Mouse (Mus musculus): ENCODE measurements around the gene Tm6sf1.

The Tm6sf1 gene

GRCm38 (mm10) chr7:81850171-81850570, 8.6 kb upstream of the Tm6sf1 start:
- no peak for DNase-seq (ENCODE audit: low spot score in 2 of 2)

- DNase-seq (ENCODE audit: low spot score in 2 of 2), result no peak
These were observed 7.1 kb upstream of the Tm6sf1 start for GRCm38 (mm10) chr7:81851706-81852105.

- no peak for DNase-seq (ENCODE audit: low spot score in 2 of 2)
These were observed 4.1 kb upstream of the Tm6sf1 start for GRCm38 (mm10) chr7:81854568-81855307.

- DNase-seq (ENCODE audit: low spot score in 2 of 2), result no peak
These were observed 3.1 kb upstream of the Tm6sf1 start, which contains the start of gene Gm10160 for GRCm38 (mm10) chr7:81855694-81856093. TSS of gene Gm10160 (minus strand) at chr7:81855794.

GRCm38 (mm10) chr7:81856221-81856620, 2.6 kb upstream of the Tm6sf1 start:
- DNase-seq (ENCODE audit: low spot score in 2 of 2), result no peak

GRCm38 (mm10) chr7:81858236-81858635, 565 bp upstream of the Tm6sf1 start:
- DNase-seq (ENCODE audit: low spot score in 2 of 2), result no peak

- DNase-seq (ENCODE audit: low spot score in 2 of 2), result no peak
These were observed 1.3 kb downstream of the Tm6sf1 start for GRCm38 (mm10) chr7:81860071-81860470.

GRCm38 (mm10) chr7:81860996-81861395, 2.2 kb downstream of the Tm6sf1 start:
- DNase-seq (ENCODE audit: low spot score in 2 of 2), result no peak

- no peak for DNase-seq (ENCODE audit: low spot score in 2 of 2)
These were observed 2.7 kb downstream of the Tm6sf1 start for GRCm38 (mm10) chr7:81861461-81861860.

- DNase-seq (ENCODE audit: low spot score in 2 of 2), result no peak
These were observed 3.1 kb downstream of the Tm6sf1 start for GRCm38 (mm10) chr7:81861921-81862320.

GRCm38 (mm10) chr7:81862587-81863583, 4.1 kb downstream of the Tm6sf1 start:
- no peak for DNase-seq (ENCODE audit: low spot score in 2 of 2)

GRCm38 (mm10) chr7:81864552-81864951, 5.8 kb downstream of the Tm6sf1 start:
- no peak for DNase-seq (ENCODE audit: low spot score in 2 of 2)

GRCm38 (mm10) chr7:81865937-81866336, 7.1 kb downstream of the Tm6sf1 start:
- no peak for DNase-seq (ENCODE audit: low spot score in 2 of 2)

- DNase-seq (ENCODE audit: low spot score in 2 of 2), result no peak
These were observed 8.6 kb downstream of the Tm6sf1 start for GRCm38 (mm10) chr7:81867231-81867930.

GRCm38 (mm10) chr7:81868158-81868557, 9.4 kb downstream of the Tm6sf1 start:
- DNase-seq (ENCODE audit: low spot score in 2 of 2), result no peak

GRCm38 (mm10) chr7:81872493-81873013, 13.8 kb downstream of the Tm6sf1 start:
- no peak for DNase-seq (ENCODE audit: low spot score in 2 of 2)

- DNase-seq (ENCODE audit: low spot score in 2 of 2), result no peak
These were observed 15.0 kb downstream of the Tm6sf1 start for GRCm38 (mm10) chr7:81873807-81874206.

- DNase-seq (ENCODE audit: low spot score in 2 of 2), result no peak
These were observed 15.8 kb downstream of the Tm6sf1 start for GRCm38 (mm10) chr7:81874636-81875035.

- DNase-seq (ENCODE audit: low spot score in 2 of 2), result no peak
These were observed 16.6 kb downstream of the Tm6sf1 start for GRCm38 (mm10) chr7:81875372-81875771.

- no peak for DNase-seq (ENCODE audit: low spot score in 2 of 2)
These were observed 21.5 kb downstream of the Tm6sf1 start for GRCm38 (mm10) chr7:81880286-81880685.

- no peak for DNase-seq (ENCODE audit: low spot score in 2 of 2)
These were observed 22.0 kb downstream of the Tm6sf1 start for GRCm38 (mm10) chr7:81880797-81881196.

- DNase-seq (ENCODE audit: low spot score in 2 of 2), result no peak
These were observed 22.8 kb downstream of the Tm6sf1 start for GRCm38 (mm10) chr7:81881600-81881999.

Measured in frontal cortex, postnatal 25 days (tissue).